Mouse (Mus musculus): ENCODE measurements around the gene Wipf1.

The Wipf1 gene

GRCm38 (mm10) chr2:73467071-73467851 is 62.3 kb downstream of the Wipf1 start:
- DNase-seq (ENCODE audit: low spot score) = no peak

GRCm38 (mm10) chr2:73466481-73466880 is 63.1 kb downstream of the Wipf1 start:
- DNase-seq (ENCODE audit: low spot score) = no peak

- DNase-seq (ENCODE audit: low spot score) = no peak
Observed at GRCm38 (mm10) chr2:73463431-73464194, 65.9 kb downstream of the Wipf1 start.

- DNase-seq (ENCODE audit: low spot score) = no peak
Observed at GRCm38 (mm10) chr2:73462757-73463339, 66.7 kb downstream of the Wipf1 start.

- DNase-seq (ENCODE audit: low spot score) = no peak
Observed at GRCm38 (mm10) chr2:73462265-73462664, 67.3 kb downstream of the Wipf1 start.

- no peak for DNase-seq (ENCODE audit: low spot score)
Observed at GRCm38 (mm10) chr2:73460168-73460567, 69.4 kb downstream of the Wipf1 start.

- no peak for DNase-seq (ENCODE audit: low spot score)
Observed at GRCm38 (mm10) chr2:73459607-73460153, 69.9 kb downstream of the Wipf1 start.

- no peak for DNase-seq (ENCODE audit: low spot score)
Observed at GRCm38 (mm10) chr2:73456886-73457285, 72.6 kb downstream of the Wipf1 start.

- no peak for DNase-seq (ENCODE audit: low spot score)
Observed at GRCm38 (mm10) chr2:73456154-73456553, 73.4 kb downstream of the Wipf1 start.

GRCm38 (mm10) chr2:73455541-73455940 is 74.0 kb downstream of the Wipf1 start:
- no peak for DNase-seq (ENCODE audit: low spot score)

- DNase-seq (ENCODE audit: low spot score) = no peak
Observed at GRCm38 (mm10) chr2:73454682-73455081, 74.9 kb downstream of the Wipf1 start.

GRCm38 (mm10) chr2:73454186-73454585 is 75.3 kb downstream of the Wipf1 start:
- DNase-seq (ENCODE audit: low spot score) = no peak

- DNase-seq (ENCODE audit: low spot score) = no peak
Observed at GRCm38 (mm10) chr2:73453717-73454116, 75.8 kb downstream of the Wipf1 start.

- no peak for DNase-seq (ENCODE audit: low spot score)
Observed at GRCm38 (mm10) chr2:73453085-73453484, 76.4 kb downstream of the Wipf1 start.

- no peak for DNase-seq (ENCODE audit: low spot score)
Observed at GRCm38 (mm10) chr2:73452556-73452955, 77.0 kb downstream of the Wipf1 start.

- DNase-seq (ENCODE audit: low spot score) = no peak
Observed at GRCm38 (mm10) chr2:73451541-73451940, 78.0 kb downstream of the Wipf1 start.

- DNase-seq (ENCODE audit: low spot score) = no peak
Observed at GRCm38 (mm10) chr2:73450172-73450715, 79.3 kb downstream of the Wipf1 start.

- DNase-seq (ENCODE audit: low spot score) = no peak
Observed at GRCm38 (mm10) chr2:73443985-73444384, 85.5 kb downstream of the Wipf1 start.

GRCm38 (mm10) chr2:73442015-73442414 is 87.5 kb downstream of the Wipf1 start:
- DNase-seq (ENCODE audit: low spot score) = no peak

GRCm38 (mm10) chr2:73440319-73440718 is 89.2 kb downstream of the Wipf1 start:
- DNase-seq (ENCODE audit: low spot score) = no peak

- no peak for DNase-seq (ENCODE audit: low spot score)
Observed at GRCm38 (mm10) chr2:73436976-73437375, 92.6 kb downstream of the Wipf1 start.

- DNase-seq (ENCODE audit: low spot score) = no peak
Observed at GRCm38 (mm10) chr2:73435847-73436246, 93.7 kb downstream of the Wipf1 start.

All from layer of hippocampus, adult 9-10 months (tissue).